Comparison of ENCODE assay signal across 22 mouse cellular contexts in genomic region chr13:59990402-59991280, GRCm38 (mm10).
DNase-seq lines count a peak whose midpoint lies in the region; ATAC-seq and TF ChIP-seq lines count a peak whose summit lies in the region.
"Had no signal": no experiment of that assay in that cellular context is flagged by ENCODE, and none has a peak within 500 bp of the region (broad histone marks: within the 10 kb centered on the region; RNA-seq: fewer than 3 reads in every experiment).

No protein-coding gene starts in this region.

- H3K4me2 ChIP-seq in neural tube, embryonic 15.5 days = no peak overlapping the region
- no peak overlapping the region for H3K4me2 ChIP-seq in forebrain, embryonic 14.5 days (ENCODE audit: low read length)
- H3K4me2 ChIP-seq in intestine, postnatal 0 days (replicated peaks; ENCODE audit: low read depth) = no peak overlapping the region
- H3K4me2 ChIP-seq: hindbrain, embryonic 15.5 days; midbrain, embryonic 15.5 days; neural tube, embryonic 12.5 days had no signal

- TF ChIP-seq CTCF in intestine, postnatal 0 days (IDR thresholded peaks at IDR 0.05; ENCODE audit: low read depth) = no peak

- H3K27ac ChIP-seq in neural tube, embryonic 15.5 days (replicated peaks) = no peak overlapping the region
- H3K27ac ChIP-seq in forebrain, embryonic 14.5 days (ENCODE audit: low read depth, low read length) = no peak overlapping the region
- H3K27ac ChIP-seq in intestine, postnatal 0 days (ENCODE audit: low read depth, low read length) = no peak overlapping the region
- H3K27ac ChIP-seq: gastrocnemius, adult 2 months; heart, adult 2 months; hindbrain, embryonic 15.5 days; midbrain, embryonic 15.5 days; neural tube, embryonic 12.5 days had no signal

- ATAC-seq in neural tube, embryonic 15.5 days (ENCODE audit: low FRiP score) = no peak
- peak; percentile 53 for ATAC-seq in forebrain, embryonic 14.5 days
- no peak for ATAC-seq in intestine, postnatal 0 days
- ATAC-seq: midbrain, embryonic 15.5 days had no signal

- H3K9me3 ChIP-seq in neural tube, embryonic 15.5 days (replicated peaks) = 0 out of 2 replicates have a peak, but pooled peaks cover 4% of the 10 kb centered on the region
- no peaks in the 10 kb centered on the region; the same call in 1 of the 2 replicates for H3K9me3 ChIP-seq in forebrain, embryonic 14.5 days (replicated peaks; ENCODE audit: control insufficient read depth, low read length)
- H3K9me3 ChIP-seq in intestine, postnatal 0 days (ENCODE audit: control insufficient read depth) = no peaks in the 10 kb centered on the region
- H3K9me3 ChIP-seq: hindbrain, embryonic 15.5 days; midbrain, embryonic 15.5 days; neural tube, embryonic 12.5 days had no signal

- H3K36me3 ChIP-seq in neural tube, embryonic 15.5 days = no peaks in the 10 kb centered on the region
- H3K36me3 ChIP-seq in forebrain, embryonic 14.5 days (ENCODE audit: control insufficient read depth, insufficient read depth, low read length) = no peaks in the 10 kb centered on the region
- H3K36me3 ChIP-seq in intestine, postnatal 0 days (ENCODE audit: control insufficient read depth, insufficient read depth) = no peaks in the 10 kb centered on the region
- H3K36me3 ChIP-seq: hindbrain, embryonic 15.5 days; midbrain, embryonic 15.5 days; neural tube, embryonic 12.5 days had no signal

- no peak overlapping the region for H3K4me3 ChIP-seq in neural tube, embryonic 15.5 days (replicated peaks)
- H3K4me3 ChIP-seq in forebrain, embryonic 14.5 days (ENCODE audit: low read depth, low read length) = no peak overlapping the region
- H3K4me3 ChIP-seq in intestine, postnatal 0 days (ENCODE audit: low read depth, low read length) = no peak overlapping the region
- H3K4me3 ChIP-seq: erythroblast, embryonic 14.5 days; gastrocnemius, adult 2 months; heart, adult 2 months; hindbrain, embryonic 15.5 days; midbrain, embryonic 15.5 days; neural tube, embryonic 12.5 days had no signal

- intact Hi-C loops in heart, postnatal 36 days (cut with DNase I) = no loop called here

- H3K4me1 ChIP-seq in neural tube, embryonic 15.5 days = no peaks in the 10 kb centered on the region
- peaks cover 18% of the 10 kb centered on the region; the same call in 1 of the 2 replicates for H3K4me1 ChIP-seq in forebrain, embryonic 14.5 days (ENCODE audit: control insufficient read depth, insufficient read depth, low read length)
- no peaks in the 10 kb centered on the region for H3K4me1 ChIP-seq in intestine, postnatal 0 days (replicated peaks; ENCODE audit: control insufficient read depth, insufficient read depth, low read length)
- H3K4me1 ChIP-seq: hindbrain, embryonic 15.5 days had no signal

- H3K27me3 ChIP-seq in neural tube, embryonic 15.5 days (replicated peaks) = no peaks in the 10 kb centered on the region
- H3K27me3 ChIP-seq in forebrain, embryonic 14.5 days (replicated peaks; ENCODE audit: control insufficient read depth, insufficient read depth, low read length) = no peaks in the 10 kb centered on the region
- H3K27me3 ChIP-seq in intestine, postnatal 0 days (replicated peaks; ENCODE audit: control insufficient read depth, insufficient read depth, low read length) = no peaks in the 10 kb centered on the region
- H3K27me3 ChIP-seq: hindbrain, embryonic 15.5 days; midbrain, embryonic 15.5 days; neural tube, embryonic 12.5 days had no signal

- H3K9ac ChIP-seq in neural tube, embryonic 15.5 days (replicated peaks) = no peak overlapping the region
- no peak overlapping the region for H3K9ac ChIP-seq in forebrain, embryonic 14.5 days (ENCODE audit: low read length)
- H3K9ac ChIP-seq in intestine, postnatal 0 days (ENCODE audit: low read depth, low read length) = no peak overlapping the region
- H3K9ac ChIP-seq: hindbrain, embryonic 15.5 days; midbrain, embryonic 15.5 days; neural tube, embryonic 12.5 days had no signal

- WGBS in neural tube, embryonic 15.5 days = 74% methylated on average over 10 of the region's 10 CpGs
- WGBS in forebrain, embryonic 14.5 days = 48% methylated on average over 10 of the region's 10 CpGs
- 71% methylated on average over 10 of the region's 10 CpGs for WGBS in intestine, postnatal 0 days

- DNase-seq in heart, adult 11 months = peak; percentile 72
- DNase-seq in heart, postnatal 36 days = no peak
- DNase-seq in neural tube, embryonic 10.5 days (ENCODE audit: extremely low spot score, low spot score) = peak; percentile 46
- no peak for DNase-seq in forebrain, embryonic 14.5 days (ENCODE audit: low spot score)
- DNase-seq in mesoderm, embryonic 11.5 days (ENCODE audit: low read depth, low spot score) = peak; percentile 75
- DNase-seq in MN1 (ENCODE audit: low spot score) = no peak
- DNase-seq: adrenal gland, adult 8-10 months; cerebellum, adult 18-20 months; gastrocnemius, adult 2 months; heart, adult 2 months; kidney, adult 8-10 months; liver; lung, adult 2 months; lung, postnatal 4 days; right cerebral cortex, postnatal 4 days; thymus, adult 18-20 months had no signal

Comparison
In these comparisons a context has a peak if more than half of its experiments do, and no peak if none do; other contexts are left out.
1. DNase-seq: peak in heart, adult 11 months (single experiment), neural tube, embryonic 10.5 days (single experiment) and mesoderm, embryonic 11.5 days (single experiment); none in heart, postnatal 36 days (0 of 2), forebrain, embryonic 14.5 days (single experiment) and MN1 (single experiment).